Mouse (Mus musculus) monocyte, adult 59 days (primary cell): ENCODE measurements around the gene Bloc1s2. TPM values are rescaled to one million over a fixed set of nuclear protein-coding genes. Genes with fewer than 3 reads are reported as not detected.

Experiments
- total RNA-seq, 2 experiments: library from RNA; stranded (reverse); gene quantifications; one replicate each; pipeline ENCODE4 v1.2.4; 2023

The Bloc1s2 gene
- 10 to 100 TPM; 80.2 to 81.4 TPM for total RNA-seq

DNA sequence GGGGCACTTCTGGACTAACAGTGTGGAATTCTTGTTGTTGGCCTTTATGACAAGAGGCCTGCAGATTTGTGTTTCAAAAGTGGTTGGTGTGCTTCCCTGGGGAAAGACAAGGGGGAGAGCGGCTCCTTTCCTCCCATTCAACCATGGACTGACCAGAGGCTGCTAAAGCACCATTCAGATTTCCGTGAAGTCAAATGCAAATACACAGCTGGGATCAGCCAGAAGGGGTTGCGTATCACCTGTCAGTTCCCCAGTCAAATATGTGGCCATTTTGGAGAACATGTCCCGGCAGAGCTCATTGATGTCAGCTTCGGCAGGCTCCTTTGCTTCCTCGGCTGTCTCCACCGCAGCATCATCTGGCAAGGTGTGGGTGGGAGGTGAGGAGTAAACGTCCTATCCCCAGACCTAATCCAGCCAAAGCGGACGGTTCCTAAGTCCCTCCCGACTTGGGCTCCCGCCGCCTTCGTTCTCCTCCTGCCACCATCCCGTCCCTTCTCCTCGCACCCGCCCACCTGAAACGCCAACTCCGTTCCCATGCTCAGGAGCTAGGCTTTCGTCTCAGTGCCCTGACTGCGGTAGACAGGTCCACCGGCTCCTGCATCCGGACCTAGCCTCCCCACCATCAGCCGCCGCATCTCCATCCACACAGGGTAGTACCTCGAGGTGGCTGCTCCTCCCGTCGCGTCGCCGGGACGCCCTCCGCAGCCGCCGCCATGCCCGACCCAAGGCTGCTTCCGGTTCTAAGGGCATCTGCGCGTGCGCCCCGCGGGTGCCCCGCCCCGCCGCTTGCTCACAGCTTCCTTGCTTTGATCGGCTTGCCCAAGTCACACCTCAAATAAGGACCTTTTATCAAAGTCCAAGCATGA is at the start of gene Bloc1s2:
TSS of gene Bloc1s2 (minus strand) at position 745 of the 866 bp plus-strand sequence.

DNA sequence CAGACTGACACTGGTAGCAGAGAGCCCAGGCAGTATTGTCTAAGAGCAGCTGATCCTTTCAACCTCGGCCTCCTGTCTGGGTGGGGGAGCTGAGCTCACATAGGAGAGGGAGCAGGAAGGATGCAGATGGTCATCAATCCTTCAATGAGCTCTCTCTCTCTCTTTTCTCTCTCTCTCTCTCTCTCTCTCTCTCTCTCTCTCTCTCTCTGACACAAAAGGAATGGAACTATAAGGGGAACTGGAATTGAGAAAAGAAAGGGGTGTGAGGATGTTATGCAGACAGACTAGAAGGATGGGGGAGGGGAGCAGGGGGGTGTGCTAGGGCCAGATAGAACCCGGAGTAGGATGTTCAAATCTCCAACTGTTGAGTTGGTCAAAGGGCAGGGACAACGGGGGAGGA is 46.1 kb upstream of the Bloc1s2 start, which contains the start of gene Pkd2l1:
TSS of gene Pkd2l1 (minus strand) at position 101 of the 400 bp plus-strand sequence.

DNA sequence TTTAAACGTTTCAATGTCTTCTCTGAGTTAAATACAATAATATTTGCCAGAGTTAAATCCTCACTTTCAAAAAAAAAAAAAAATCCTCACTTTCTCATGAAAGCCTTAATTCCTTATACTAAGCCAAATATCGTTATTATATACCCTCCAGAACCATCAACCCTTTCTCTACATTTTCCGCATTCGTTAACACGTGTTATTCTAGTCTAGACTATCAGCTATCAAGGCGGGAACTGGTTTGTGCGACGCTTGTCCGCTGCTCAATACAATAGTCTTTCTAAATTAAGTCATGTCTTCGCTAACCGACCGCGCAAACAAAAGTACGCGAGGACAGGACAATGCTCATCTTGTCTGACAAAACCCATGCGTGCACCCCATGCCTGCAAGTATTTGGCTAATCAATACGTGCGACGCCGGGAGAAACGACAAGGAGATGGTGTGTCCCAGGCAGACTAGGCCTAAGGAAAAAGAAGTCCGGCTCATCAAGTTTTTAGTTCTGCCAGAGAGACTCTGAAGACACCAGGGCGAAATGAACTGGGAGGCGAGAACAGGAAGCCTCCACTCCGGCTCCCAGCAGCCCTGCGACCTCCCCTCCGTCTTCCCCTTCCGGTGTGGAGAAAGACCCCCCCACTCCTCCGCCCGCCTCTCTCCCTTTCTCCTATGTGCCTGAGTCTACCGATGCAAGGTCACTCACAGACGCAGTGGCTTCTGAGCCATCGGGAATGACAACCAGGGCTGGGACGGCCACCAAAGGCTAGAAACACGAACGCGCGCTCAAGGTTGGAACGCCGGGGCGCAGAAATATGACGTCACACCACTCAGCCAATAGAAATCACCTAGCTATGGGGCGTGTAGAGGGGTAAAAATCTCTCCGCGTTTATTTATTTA is 10.9 kb downstream of the Bloc1s2 start, which contains the start of gene Cwf19l1:
TSS of gene Cwf19l1 (minus strand) at position 805 of the 888 bp plus-strand sequence.

DNA sequence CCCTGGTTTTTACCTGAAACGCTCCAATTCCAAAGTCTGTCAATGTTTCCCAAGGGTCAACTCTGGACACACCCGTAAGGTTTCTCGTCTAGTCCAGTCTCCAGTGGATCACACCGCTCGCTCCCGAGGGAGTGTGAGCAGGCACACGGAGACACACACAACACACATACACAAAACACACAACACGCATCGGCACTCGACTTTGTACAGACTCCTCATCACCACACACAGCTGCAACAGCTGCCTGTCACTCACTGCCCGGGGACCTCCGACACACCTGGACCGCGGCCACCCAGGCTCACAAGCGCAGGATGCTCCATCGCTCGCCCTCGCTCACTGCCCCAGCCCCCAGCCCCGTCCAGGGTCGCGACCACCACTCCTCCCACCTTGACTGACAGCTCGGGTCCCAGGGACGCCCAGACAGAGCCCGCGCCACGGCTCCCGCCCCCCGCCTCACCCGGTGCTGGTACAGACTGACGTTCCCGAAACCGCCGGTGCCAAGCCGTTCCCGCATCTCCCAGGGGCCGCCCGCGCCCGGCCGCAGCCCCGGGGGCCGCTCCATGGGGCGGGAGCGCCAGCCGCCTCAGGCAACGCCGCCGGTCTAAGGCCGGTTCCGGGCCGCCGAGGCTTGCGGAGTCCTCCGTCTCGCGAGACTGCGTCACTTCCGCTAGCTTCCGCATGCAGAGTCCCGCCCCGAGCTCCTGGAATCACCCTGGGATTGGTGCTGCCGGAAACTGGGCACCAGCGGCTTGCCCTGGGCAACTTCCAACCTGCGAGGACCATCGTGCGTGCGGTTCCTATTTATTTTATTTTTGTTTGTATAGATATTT is 39.2 kb downstream of the Bloc1s2 start, which contains the start of gene Chuk:
TSS of gene Chuk (minus strand) at position 650 of the 830 bp plus-strand sequence.

Other genes starting within 250 kb of the Bloc1s2 start
- 10 to 100 TPM; 10.1 to 10.3 TPM for gene Dnmbp, start 206.3 kb downstream of the Bloc1s2 start, total RNA-seq
- not detected for gene Cpn1, start 159.9 kb downstream of the Bloc1s2 start, total RNA-seq
- not detected for gene Cyp2c23, start 117.2 kb downstream of the Bloc1s2 start, total RNA-seq
- gene Erlin1, start 76.7 kb downstream of the Bloc1s2 start, total RNA-seq: 10 to 100 TPM; 49.5 to 50.7 TPM
- gene Chuk, start 39.0 kb downstream of the Bloc1s2 start, total RNA-seq: 10 to 100 TPM; 63.6 to 64.4 TPM
- gene Cwf19l1, start 10.6 kb downstream of the Bloc1s2 start, total RNA-seq: 10 to 100 TPM; 14.8 to 20.9 TPM
- gene Pkd2l1, start 46.0 kb upstream of the Bloc1s2 start, total RNA-seq: not detected
- not detected for gene Scd3, start 56.8 kb upstream of the Bloc1s2 start, total RNA-seq
- 10 to 100 TPM; 23.9 to 31.8 TPM for gene Scd2, start 147.2 kb upstream of the Bloc1s2 start, total RNA-seq
- gene Scd4, start 186.6 kb upstream of the Bloc1s2 start, total RNA-seq: under 1 TPM; 0.24 to 0.34 TPM